Mouse (Mus musculus) small intestine, adult 2 months (tissue): Measurements from ENCODE around the gene Snapc2.
"Not testable (repeated sequence)": the region's sequence is repeated elsewhere in the genome, so short reads cannot be mapped to it uniquely, and the experiment has no call there.

Experiments
- CTCF ChIP-seq: fragments of 200-500 bp; IDR thresholded peaks from 2 replicates; pipeline ENCODE4 v1.5.1; 2012; ENCODE audit warnings: low read depth, mild to moderate bottlenecking, control low read depth, inconsistent platforms, low read length, moderate library complexity, mixed read lengths; ENCODE audit not compliant: insufficient replicate concordance, insufficient read length; ENCODE audit errors: extremely low read depth
- POLR2A ChIP-seq: fragments of 200-500 bp; IDR thresholded peaks from 2 replicates; pipeline ENCODE4 v1.6.1; 2012; ENCODE audit warnings: low read depth, mild to moderate bottlenecking, control low read depth, inconsistent platforms, low read length, moderate library complexity

GRCm38 (mm10) chr8:4255471-4255870, 2.6 kb downstream of the Snapc2 start:
- TF ChIP-seq POLR2A, CTCF: not testable (repeated sequence)
